Mouse (Mus musculus): ENCODE measurements around the gene Atp5g1. TPM values are rescaled to one million over a fixed set of nuclear protein-coding genes. Genes with fewer than 3 reads are reported as not detected.

The Atp5g1 gene
- polyA plus RNA-seq, 1 experiment from 2014 or later, result 807 TPM

GRCm38 (mm10) chr11:96030571-96030970 lies 44.9 kb downstream of the Atp5g1 start:
- Histone ChIP-seq H3K9me3 (ENCODE audit: control insufficient read depth, low read depth, low read length) (no peaks in the 10 kb centered on the region), H3K27ac (ENCODE audit: low read length) (no peak overlapping the region), H3K4me1 (ENCODE audit: control insufficient read depth, insufficient read depth, low read length) (peaks cover 4% of the 10 kb centered on the region; the same call in 1 of the 2 replicates), H3K4me2 (replicated peaks; ENCODE audit: low read depth, low read length) (no peak overlapping the region), H3K27me3 (ENCODE audit: control insufficient read depth, insufficient read depth, low read length) (no peaks in the 10 kb centered on the region), H3K36me3 (ENCODE audit: control insufficient read depth, insufficient read depth, low read length) (no peaks in the 10 kb centered on the region), H3K4me3 (ENCODE audit: low read depth, low read length) (no peak overlapping the region), H3K9ac (replicated peaks; ENCODE audit: low read depth, low read length) (no peak overlapping the region)
- 85% methylated on average over 3 of the region's 3 CpGs for WGBS
- ATAC-seq (ENCODE audit: insufficient number of reproducible peaks, insufficient read depth, low FRiP score, low read depth), result no peak

GRCm38 (mm10) chr11:96028130-96028529 lies 47.3 kb downstream of the Atp5g1 start:
- H3K4me1 ChIP-seq (ENCODE audit: control insufficient read depth, insufficient read depth, low read length), result no peaks in the 10 kb centered on the region
- no peak overlapping the region for H3K27ac ChIP-seq (ENCODE audit: low read length)
- no peak overlapping the region for H3K4me3 ChIP-seq (ENCODE audit: low read depth, low read length)
- no peak for ATAC-seq (ENCODE audit: insufficient number of reproducible peaks, insufficient read depth, low FRiP score, low read depth)
- WGBS, result 69% methylated on average over 5 of the region's 5 CpGs
- no peaks in the 10 kb centered on the region for H3K27me3 ChIP-seq (ENCODE audit: control insufficient read depth, insufficient read depth, low read length)
- no peak overlapping the region for H3K4me2 ChIP-seq (replicated peaks; ENCODE audit: low read depth, low read length)
- H3K36me3 ChIP-seq (ENCODE audit: control insufficient read depth, insufficient read depth, low read length), result no peaks in the 10 kb centered on the region
- H3K9me3 ChIP-seq (ENCODE audit: control insufficient read depth, low read depth, low read length), result no peaks in the 10 kb centered on the region
- H3K9ac ChIP-seq (replicated peaks; ENCODE audit: low read depth, low read length), result no peak overlapping the region

GRCm38 (mm10) chr11:96020622-96021021 lies 54.8 kb downstream of the Atp5g1 start:
- Histone ChIP-seq H3K4me1 (ENCODE audit: control insufficient read depth, insufficient read depth, low read length) (peaks cover 5% of the 10 kb centered on the region; the same call in 1 of the 2 replicates), H3K27me3 (ENCODE audit: control insufficient read depth, insufficient read depth, low read length) (no peaks in the 10 kb centered on the region), H3K27ac (ENCODE audit: low read length) (no peak overlapping the region), H3K9me3 (ENCODE audit: control insufficient read depth, low read depth, low read length) (no peaks in the 10 kb centered on the region), H3K36me3 (ENCODE audit: control insufficient read depth, insufficient read depth, low read length) (no peaks in the 10 kb centered on the region), H3K4me3 (ENCODE audit: low read depth, low read length) (no peak overlapping the region), H3K9ac (replicated peaks; ENCODE audit: low read depth, low read length) (no peak overlapping the region), H3K4me2 (replicated peaks; ENCODE audit: low read depth, low read length) (no peak overlapping the region)
- WGBS, result 50% methylated on average over 4 of the region's 4 CpGs
- no peak for ATAC-seq (ENCODE audit: insufficient number of reproducible peaks, insufficient read depth, low FRiP score, low read depth)

Other genes starting within 250 kb of the Atp5g1 start
- gene Gngt2, start 238.5 kb downstream of the Atp5g1 start, polyA plus RNA-seq (2014; fragmentation: Nextera tagmentation; extraction: Ambion mirVana), result 13.7 and 15.1 TPM in 2 replicates
- gene Abi3, start 233.2 kb downstream of the Atp5g1 start, polyA plus RNA-seq (2014; fragmentation: Nextera tagmentation; extraction: Ambion mirVana), result 2.9 and 3.7 TPM in 2 replicates
- gene B4galnt2, start 160.8 kb downstream of the Atp5g1 start, polyA plus RNA-seq (2014; fragmentation: Nextera tagmentation; extraction: Ambion mirVana), result 3.2 and 3.8 TPM in 2 replicates
- 24.9 and 28.5 TPM in 2 replicates for gene Igf2bp1, start 69.7 kb downstream of the Atp5g1 start, polyA plus RNA-seq (2014; fragmentation: Nextera tagmentation; extraction: Ambion mirVana)
- 1.1 TPM in 1 of 2 replicates, not detected in the other for gene Gip, start 51.1 kb downstream of the Atp5g1 start, polyA plus RNA-seq (2014; fragmentation: Nextera tagmentation; extraction: Ambion mirVana)
- 34.6 and 35.5 TPM in 2 replicates for gene Snf8, start 40.8 kb downstream of the Atp5g1 start, polyA plus RNA-seq (2014; fragmentation: Nextera tagmentation; extraction: Ambion mirVana)
- gene Ube2z, start 10.3 kb downstream of the Atp5g1 start, polyA plus RNA-seq (2014; fragmentation: Nextera tagmentation; extraction: Ambion mirVana), result 33.3 and 35.6 TPM in 2 replicates
- 0.15 TPM in 1 of 2 replicates, not detected in the other for gene Calcoco2, start 36.3 kb upstream of the Atp5g1 start, polyA plus RNA-seq (2014; fragmentation: Nextera tagmentation; extraction: Ambion mirVana)
- 0.12 TPM in 1 of 2 replicates, not detected in the other for gene Ttll6, start 58.1 kb upstream of the Atp5g1 start, polyA plus RNA-seq (2014; fragmentation: Nextera tagmentation; extraction: Ambion mirVana)
- gene Hoxb13, start 118.6 kb upstream of the Atp5g1 start, polyA plus RNA-seq (2014; fragmentation: Nextera tagmentation; extraction: Ambion mirVana), result not detected in 2 replicates
- 0.25 TPM in 2 replicates for gene Hoxb9, start 195.8 kb upstream of the Atp5g1 start, polyA plus RNA-seq (2014; fragmentation: Nextera tagmentation; extraction: Ambion mirVana)
- gene Hoxb8, start 206.2 kb upstream of the Atp5g1 start, polyA plus RNA-seq (2014; fragmentation: Nextera tagmentation; extraction: Ambion mirVana), result 2.3 and 2.7 TPM in 2 replicates
- 8.4 and 14.0 TPM in 2 replicates for gene Hoxb7, start 211.0 kb upstream of the Atp5g1 start, polyA plus RNA-seq (2014; fragmentation: Nextera tagmentation; extraction: Ambion mirVana)
- 12.4 TPM in 2 replicates for gene Hoxb6, start 216.8 kb upstream of the Atp5g1 start, polyA plus RNA-seq (2014; fragmentation: Nextera tagmentation; extraction: Ambion mirVana)
- 21.2 and 23.3 TPM in 2 replicates for gene Hoxb5, start 227.7 kb upstream of the Atp5g1 start, polyA plus RNA-seq (2014; fragmentation: Nextera tagmentation; extraction: Ambion mirVana)
- gene Hoxb4, start 242.6 kb upstream of the Atp5g1 start, polyA plus RNA-seq (2014; fragmentation: Nextera tagmentation; extraction: Ambion mirVana), result 3.5 and 3.7 TPM in 2 replicates
- 3.6 and 4.7 TPM in 2 replicates for gene Hoxb3, start 247.7 kb upstream of the Atp5g1 start, polyA plus RNA-seq (2014; fragmentation: Nextera tagmentation; extraction: Ambion mirVana)

All from stomach, embryonic 14.5 days (tissue).